Mouse (Mus musculus): ENCODE data around the gene Aif1. TPM values are rescaled to one million over a fixed set of nuclear protein-coding genes. Genes with fewer than 3 reads are reported as not detected.

The Aif1 gene
- polyA plus RNA-seq, 1 experiment = 2.1 TPM

GRCm38 (mm10) chr17:35162730-35163129 lies 13.1 kb downstream of the Aif1 start:
- H3K36me3 ChIP-seq (ENCODE audit: control insufficient read depth, insufficient read depth, low read length, poor library complexity, severe bottlenecking) = peaks cover 50% of the 10 kb centered on the region
- TF ChIP-seq EP300 (IDR thresholded peaks at IDR 0.05; ENCODE audit: insufficient read depth, low read depth, low read length) (no peak), POLR2A (IDR thresholded peaks at IDR 0.05; ENCODE audit: insufficient read depth, low read length) (no peak), CTCF (IDR thresholded peaks at IDR 0.05; ENCODE audit: low read depth, low read length) (no peak)
- no peaks in the 10 kb centered on the region for H3K9me3 ChIP-seq (replicated peaks; ENCODE audit: control insufficient read depth, insufficient read depth, low read length, poor library complexity, severe bottlenecking)
- no peaks in the 10 kb centered on the region for H3K4me1 ChIP-seq (ENCODE audit: control insufficient read depth, insufficient read depth, low read length)
- H3K4me3 ChIP-seq (ENCODE audit: low read depth, low read length) = peak overlapping the region; percentile 37
- peak overlapping the region; percentile 98 for H3K9ac ChIP-seq (ENCODE audit: low read depth, poor library complexity, severe bottlenecking)
- H3K27ac ChIP-seq (ENCODE audit: insufficient read depth, low read length) = no peak overlapping the region
- no peaks in the 10 kb centered on the region for H3K27me3 ChIP-seq (ENCODE audit: control insufficient read depth, insufficient read depth, low read length, poor library complexity, severe bottlenecking)

- TF ChIP-seq EP300 (IDR thresholded peaks at IDR 0.05; ENCODE audit: insufficient read depth, low read depth, low read length) (no peak), CTCF (IDR thresholded peaks at IDR 0.05; ENCODE audit: low read depth, low read length) (no peak), POLR2A (IDR thresholded peaks at IDR 0.05; ENCODE audit: insufficient read depth, low read length) (no peak)
- no peaks in the 10 kb centered on the region for H3K9me3 ChIP-seq (replicated peaks; ENCODE audit: control insufficient read depth, insufficient read depth, low read length, poor library complexity, severe bottlenecking)
- H3K36me3 ChIP-seq (ENCODE audit: control insufficient read depth, insufficient read depth, low read length, poor library complexity, severe bottlenecking) = peaks cover 56% of the 10 kb centered on the region
- no peaks in the 10 kb centered on the region for H3K4me1 ChIP-seq (ENCODE audit: control insufficient read depth, insufficient read depth, low read length)
- H3K9ac ChIP-seq (ENCODE audit: low read depth, poor library complexity, severe bottlenecking) = peak overlapping the region; percentile 98; the same call in 1 of the 2 replicates
- H3K27me3 ChIP-seq (ENCODE audit: control insufficient read depth, insufficient read depth, low read length, poor library complexity, severe bottlenecking) = no peaks in the 10 kb centered on the region
- H3K27ac ChIP-seq (ENCODE audit: insufficient read depth, low read length) = no peak overlapping the region
- no peak overlapping the region for H3K4me3 ChIP-seq (ENCODE audit: low read depth, low read length)
Observed at GRCm38 (mm10) chr17:35162121-35162520, 13.7 kb downstream of the Aif1 start.

DNA sequence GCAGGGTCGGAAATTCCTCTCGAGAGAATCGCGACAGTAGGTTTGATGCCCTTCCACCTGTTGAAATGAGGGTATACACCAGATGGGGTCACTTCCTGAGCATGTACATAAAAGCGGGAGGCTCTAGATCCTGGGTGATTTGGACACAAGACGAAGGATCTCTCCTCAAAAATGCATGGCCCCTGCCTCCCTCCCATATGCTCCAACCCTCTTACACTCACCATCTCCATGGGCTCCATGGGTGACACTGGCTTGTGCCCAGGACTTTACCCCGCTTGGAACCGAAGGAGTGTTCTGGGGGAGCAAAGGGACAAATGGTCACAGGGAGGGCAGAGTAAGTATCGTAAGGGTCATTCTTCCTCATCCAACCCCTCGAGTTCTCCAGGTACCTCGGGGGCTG lies 14.4 kb downstream of the Aif1 start:
- H3K4me3 ChIP-seq (ENCODE audit: low read depth, low read length) = no peak overlapping the region
- H3K27ac ChIP-seq (ENCODE audit: insufficient read depth, low read length) = no peak overlapping the region
- H3K4me1 ChIP-seq (ENCODE audit: control insufficient read depth, insufficient read depth, low read length) = no peaks in the 10 kb centered on the region
- H3K9me3 ChIP-seq (replicated peaks; ENCODE audit: control insufficient read depth, insufficient read depth, low read length, poor library complexity, severe bottlenecking) = no peaks in the 10 kb centered on the region
- H3K9ac ChIP-seq (ENCODE audit: low read depth, poor library complexity, severe bottlenecking) = no peak overlapping the region
- H3K27me3 ChIP-seq (ENCODE audit: control insufficient read depth, insufficient read depth, low read length, poor library complexity, severe bottlenecking) = no peaks in the 10 kb centered on the region
- peaks cover 63% of the 10 kb centered on the region for H3K36me3 ChIP-seq (ENCODE audit: control insufficient read depth, insufficient read depth, low read length, poor library complexity, severe bottlenecking)
- TF ChIP-seq EP300 (IDR thresholded peaks at IDR 0.05; ENCODE audit: insufficient read depth, low read depth, low read length) (no peak), CTCF (IDR thresholded peaks at IDR 0.05; ENCODE audit: low read depth, low read length) (no peak)

DNA sequence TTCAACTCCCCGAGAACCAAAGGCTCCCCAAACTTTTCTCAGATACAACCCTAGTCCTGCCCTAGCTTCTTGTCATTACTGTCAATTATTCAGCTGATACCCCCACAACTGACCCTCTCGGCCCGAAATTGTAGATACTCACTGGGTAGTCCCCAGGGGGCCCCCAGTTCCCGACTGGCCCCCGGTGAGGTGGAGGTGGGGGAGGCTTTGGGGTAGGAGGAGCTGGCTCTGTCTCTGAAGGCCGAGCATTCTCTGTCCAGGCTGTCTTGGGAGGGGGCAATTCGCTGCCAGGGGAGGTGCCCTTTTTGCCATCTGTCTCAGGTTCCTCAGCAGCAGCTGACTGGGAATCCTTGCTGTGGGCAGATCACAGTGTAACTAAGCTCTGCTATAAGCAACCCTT lies 16.2 kb downstream of the Aif1 start:
- Histone ChIP-seq H3K9ac (ENCODE audit: low read depth, poor library complexity, severe bottlenecking) (no peak overlapping the region), H3K4me1 (ENCODE audit: control insufficient read depth, insufficient read depth, low read length) (no peaks in the 10 kb centered on the region), H3K9me3 (replicated peaks; ENCODE audit: control insufficient read depth, insufficient read depth, low read length, poor library complexity, severe bottlenecking) (no peaks in the 10 kb centered on the region), H3K4me3 (ENCODE audit: low read depth, low read length) (no peak overlapping the region), H3K27ac (ENCODE audit: insufficient read depth, low read length) (no peak overlapping the region), H3K27me3 (ENCODE audit: control insufficient read depth, insufficient read depth, low read length, poor library complexity, severe bottlenecking) (no peaks in the 10 kb centered on the region), H3K36me3 (ENCODE audit: control insufficient read depth, insufficient read depth, low read length, poor library complexity, severe bottlenecking) (peaks cover 80% of the 10 kb centered on the region)
- TF ChIP-seq CTCF (IDR thresholded peaks at IDR 0.05; ENCODE audit: low read depth, low read length) (no peak), POLR2A (IDR thresholded peaks at IDR 0.05; ENCODE audit: insufficient read depth, low read length) (no peak)

DNA sequence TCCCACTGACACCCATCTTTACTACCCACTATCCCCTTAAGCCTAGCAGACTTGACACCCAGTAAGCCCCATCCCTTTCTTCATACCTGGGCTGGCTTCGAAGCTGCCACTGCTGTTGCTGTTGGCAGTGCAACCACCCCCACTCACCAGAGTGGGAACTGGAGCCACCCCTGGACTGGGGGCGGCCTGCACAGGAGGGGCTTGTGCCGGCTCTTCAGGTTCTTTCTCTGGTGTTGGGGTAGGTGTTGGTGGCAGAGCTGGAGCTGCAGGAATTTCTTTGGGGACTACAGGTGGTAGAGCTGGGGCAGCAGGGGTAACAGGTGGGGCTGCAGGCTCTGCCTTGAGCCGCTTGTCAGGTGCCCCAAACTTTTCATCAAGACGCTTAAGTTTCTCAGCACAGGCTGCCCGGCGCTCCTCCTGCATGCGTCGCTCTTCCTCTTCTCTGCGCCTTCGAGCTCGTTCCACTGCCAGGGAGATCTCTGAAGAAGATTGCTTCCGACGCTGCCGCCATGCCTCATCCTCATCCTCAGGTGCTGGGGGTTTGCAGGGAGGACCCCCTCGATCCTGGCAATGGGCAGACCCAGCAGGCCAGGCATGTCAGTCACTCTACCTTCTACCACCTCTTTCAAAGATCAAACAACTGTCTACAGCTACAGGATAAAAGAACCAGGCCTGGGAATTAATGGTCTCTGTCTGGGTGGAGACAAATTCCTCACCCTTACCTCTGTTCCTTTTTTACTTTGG lies 16.8 kb downstream of the Aif1 start:
- no peaks in the 10 kb centered on the region for H3K4me1 ChIP-seq (ENCODE audit: control insufficient read depth, insufficient read depth, low read length)
- no peaks in the 10 kb centered on the region for H3K27me3 ChIP-seq (ENCODE audit: control insufficient read depth, insufficient read depth, low read length, poor library complexity, severe bottlenecking)
- no peaks in the 10 kb centered on the region for H3K9me3 ChIP-seq (replicated peaks; ENCODE audit: control insufficient read depth, insufficient read depth, low read length, poor library complexity, severe bottlenecking)
- H3K27ac ChIP-seq (ENCODE audit: insufficient read depth, low read length) = no peak overlapping the region
- peaks cover 87% of the 10 kb centered on the region for H3K36me3 ChIP-seq (ENCODE audit: control insufficient read depth, insufficient read depth, low read length, poor library complexity, severe bottlenecking)
- no peak overlapping the region for H3K4me3 ChIP-seq (ENCODE audit: low read depth, low read length)
- no peak overlapping the region for H3K9ac ChIP-seq (ENCODE audit: low read depth, poor library complexity, severe bottlenecking)
- TF ChIP-seq POLR2A (IDR thresholded peaks at IDR 0.05; ENCODE audit: insufficient read depth, low read length) = no peak

GRCm38 (mm10) chr17:35157661-35158175 lies 18.1 kb downstream of the Aif1 start:
- Histone ChIP-seq H3K9me3 (replicated peaks; ENCODE audit: control insufficient read depth, insufficient read depth, low read length, poor library complexity, severe bottlenecking) (no peaks in the 10 kb centered on the region), H3K36me3 (ENCODE audit: control insufficient read depth, insufficient read depth, low read length, poor library complexity, severe bottlenecking) (peaks cover 99% of the 10 kb centered on the region), H3K4me3 (ENCODE audit: low read depth, low read length) (no peak overlapping the region), H3K4me1 (ENCODE audit: control insufficient read depth, insufficient read depth, low read length) (no peaks in the 10 kb centered on the region), H3K27me3 (ENCODE audit: control insufficient read depth, insufficient read depth, low read length, poor library complexity, severe bottlenecking) (no peaks in the 10 kb centered on the region), H3K27ac (ENCODE audit: insufficient read depth, low read length) (no peak overlapping the region), H3K9ac (ENCODE audit: low read depth, poor library complexity, severe bottlenecking) (no peak overlapping the region)
- TF ChIP-seq EP300 (IDR thresholded peaks at IDR 0.05; ENCODE audit: insufficient read depth, low read depth, low read length) (no peak), CTCF (IDR thresholded peaks at IDR 0.05; ENCODE audit: low read depth, low read length) (no peak), POLR2A (IDR thresholded peaks at IDR 0.05; ENCODE audit: insufficient read depth, low read length) (no peak)
